Mouse (Mus musculus): ENCODE results near the gene Vps13c.

The Vps13c gene

DNA sequence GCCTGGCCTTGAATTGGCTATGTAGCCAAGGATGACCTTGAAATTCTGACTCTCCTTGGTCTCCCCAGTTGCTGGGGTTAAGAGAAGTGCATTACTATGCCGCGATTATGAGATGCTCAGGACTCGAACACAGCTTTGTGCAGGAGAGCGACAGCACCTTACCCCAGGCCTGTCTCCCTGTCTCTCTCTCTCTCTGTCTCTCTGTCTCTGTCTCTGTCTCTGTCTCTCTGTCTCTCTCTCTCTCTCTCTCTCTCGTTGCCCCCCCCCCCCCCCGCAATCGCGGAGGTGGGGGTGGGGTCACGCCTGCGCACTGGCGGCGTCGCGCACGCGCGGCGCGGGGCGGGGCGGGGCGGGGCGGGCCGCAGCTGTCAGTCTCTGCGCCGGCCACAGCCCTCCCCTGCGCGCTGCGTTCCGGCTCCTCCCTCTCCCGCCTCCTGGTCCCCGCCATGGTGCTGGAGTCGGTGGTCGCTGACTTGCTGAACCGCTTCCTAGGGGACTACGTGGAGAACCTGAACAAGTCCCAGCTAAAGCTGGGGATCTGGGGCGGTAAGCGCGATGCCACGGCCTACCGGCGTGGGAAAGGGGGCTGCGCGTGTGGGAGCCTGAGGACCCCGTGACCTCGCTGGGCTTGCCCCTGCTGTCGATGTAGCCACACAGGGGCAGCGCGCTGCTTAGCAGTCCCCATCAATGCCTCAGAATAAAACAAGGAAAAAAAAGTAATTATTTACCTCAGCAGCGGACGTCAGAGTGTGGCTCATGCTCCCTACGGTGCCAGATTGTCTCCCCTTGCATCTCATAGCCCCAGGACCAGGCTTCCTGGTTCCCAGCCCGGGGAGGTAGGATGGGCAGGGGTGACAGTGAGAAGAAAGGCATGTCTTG, at the start of gene Vps13c:
TSS of gene Vps13c (plus strand) at position 416 of the 879 bp plus-strand sequence.
- peak; percentile 61 for DNase-seq (ENCODE audit: low read depth, low spot score)

DNA sequence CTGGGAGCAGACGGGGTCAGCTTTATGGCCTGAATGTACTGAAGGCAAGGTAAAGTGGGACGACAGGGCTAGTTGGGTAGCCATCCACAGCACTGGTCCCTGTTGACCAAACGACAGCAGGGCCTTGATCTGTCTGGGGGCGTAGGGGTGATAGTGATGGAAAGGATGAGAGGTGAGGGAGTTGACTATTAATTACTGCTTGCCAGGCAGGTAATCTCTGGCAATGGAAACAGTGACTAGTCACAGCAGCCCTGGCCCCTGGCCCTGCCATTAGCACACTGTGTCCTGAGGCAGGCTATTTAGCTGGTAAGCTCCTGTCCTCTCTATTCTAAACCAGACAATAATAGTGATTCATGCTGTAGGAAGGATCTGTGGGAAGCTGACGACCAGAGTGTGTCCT, 47.8 kb upstream of the Vps13c start:
- no peak for DNase-seq (ENCODE audit: low read depth, low spot score)

DNA sequence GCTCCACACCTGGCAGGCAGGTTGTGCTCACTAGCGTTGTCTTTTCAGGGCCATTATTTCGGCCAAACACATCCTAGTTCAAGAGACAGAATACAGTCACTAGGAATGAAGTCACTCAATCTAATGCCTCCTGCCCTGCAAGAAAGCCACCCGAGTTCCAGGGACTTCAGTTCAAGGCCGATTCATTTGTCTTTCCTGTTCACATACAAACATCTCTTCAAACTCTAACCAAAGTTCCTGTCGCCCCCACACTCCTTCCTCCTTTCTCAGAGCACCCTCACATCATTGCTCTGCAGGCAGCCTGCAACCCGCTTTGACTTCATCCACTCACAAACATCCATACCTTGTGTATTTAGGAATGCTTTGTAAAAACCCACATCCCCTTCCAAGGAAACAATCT, 46.7 kb upstream of the Vps13c start:
- DNase-seq (ENCODE audit: low read depth, low spot score) = no peak

DNA sequence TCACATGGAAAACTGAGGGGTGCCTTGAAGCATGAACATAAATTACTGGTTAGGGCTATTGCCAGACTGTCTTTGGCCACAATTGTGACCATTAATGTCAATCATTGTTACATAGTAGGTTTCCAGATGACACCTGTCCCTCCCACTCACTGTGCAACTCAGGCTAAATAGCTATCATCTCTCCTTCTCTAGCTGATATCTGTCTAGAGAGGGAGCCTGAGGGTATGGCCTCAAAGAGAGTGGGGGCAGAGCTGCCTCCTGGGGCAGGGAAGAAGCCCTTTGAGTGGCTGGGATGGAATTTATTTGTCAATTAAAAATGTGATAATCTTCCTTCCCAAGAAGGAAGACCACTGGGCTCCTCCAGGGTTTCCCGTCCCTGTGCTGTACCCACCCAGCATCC, 46.0 kb upstream of the Vps13c start:
- no peak for DNase-seq (ENCODE audit: low read depth, low spot score)

DNA sequence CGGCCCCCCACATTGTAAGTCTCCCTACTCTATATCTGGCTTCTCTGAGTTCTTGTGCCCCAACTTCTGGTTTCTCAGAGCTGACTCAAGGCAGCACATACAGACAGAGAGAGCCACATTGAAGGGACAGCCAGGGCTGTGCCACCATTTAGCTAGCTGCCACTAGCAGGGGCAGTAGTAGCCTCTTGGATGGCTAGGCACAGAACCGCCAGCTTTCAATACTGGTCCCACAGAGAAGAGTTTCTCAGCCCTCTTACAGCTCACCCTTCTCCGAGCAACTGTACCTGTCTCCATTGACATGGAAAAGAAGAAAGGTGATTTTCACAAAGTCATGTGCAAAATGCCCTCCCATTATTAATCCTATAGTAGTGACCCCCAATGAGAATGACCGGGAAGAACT, 45.5 kb upstream of the Vps13c start:
- DNase-seq (ENCODE audit: low read depth, low spot score) = no peak

GRCm38 (mm10) chr9:67795205-67795675, 45.0 kb upstream of the Vps13c start:
- peak; percentile 35 for DNase-seq (ENCODE audit: low read depth, low spot score)

- no peak for DNase-seq (ENCODE audit: low read depth, low spot score)
Measured at GRCm38 (mm10) chr9:67799078-67799819, 40.9 kb upstream of the Vps13c start.

DNA sequence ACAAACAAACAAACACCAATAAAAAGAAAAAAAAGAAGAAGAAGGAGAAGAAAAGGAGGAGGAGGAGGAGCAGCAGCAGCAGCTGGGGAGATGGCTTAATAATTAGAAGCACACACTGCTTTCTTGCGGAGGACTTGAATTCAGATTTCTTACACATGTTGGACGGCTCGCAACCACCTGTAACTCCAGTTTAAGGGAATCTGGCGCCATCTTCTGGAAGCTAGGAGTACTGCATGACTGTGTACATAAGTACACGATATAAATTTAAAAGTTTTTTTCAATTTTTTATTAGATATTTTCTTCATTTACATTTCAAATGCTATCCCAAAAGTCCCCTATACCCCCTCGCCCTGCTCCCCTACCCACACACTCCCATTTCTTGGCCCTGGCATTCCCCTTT, 38.0 kb upstream of the Vps13c start:
- peak; percentile 46 for DNase-seq (ENCODE audit: low read depth, low spot score)

GRCm38 (mm10) chr9:67807000-67807399, 33.2 kb upstream of the Vps13c start:
- no peak for DNase-seq (ENCODE audit: low read depth, low spot score)

GRCm38 (mm10) chr9:67810527-67810926, 29.7 kb upstream of the Vps13c start:
- DNase-seq (ENCODE audit: low read depth, low spot score) = no peak

DNA sequence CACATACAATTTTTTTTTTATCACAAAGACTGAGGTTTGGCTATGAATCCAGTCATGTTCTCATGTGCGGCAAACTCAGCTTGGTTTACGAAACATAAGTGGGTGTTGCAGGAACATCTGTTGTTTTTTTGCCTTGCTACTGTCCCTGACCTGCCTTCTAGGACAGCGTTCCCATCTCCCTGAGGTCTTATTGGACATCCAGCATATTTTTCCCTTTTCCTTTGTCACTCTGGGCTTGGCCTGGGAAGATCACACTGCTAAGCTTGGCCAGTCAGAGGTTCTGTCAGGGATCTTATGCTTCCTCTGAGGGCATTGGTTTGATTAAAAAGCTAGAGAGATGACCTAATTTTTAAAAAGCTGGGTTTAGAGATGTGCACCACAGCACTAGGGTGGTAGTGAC, 29.1 kb upstream of the Vps13c start:
- DNase-seq (ENCODE audit: low read depth, low spot score) = no peak

DNA sequence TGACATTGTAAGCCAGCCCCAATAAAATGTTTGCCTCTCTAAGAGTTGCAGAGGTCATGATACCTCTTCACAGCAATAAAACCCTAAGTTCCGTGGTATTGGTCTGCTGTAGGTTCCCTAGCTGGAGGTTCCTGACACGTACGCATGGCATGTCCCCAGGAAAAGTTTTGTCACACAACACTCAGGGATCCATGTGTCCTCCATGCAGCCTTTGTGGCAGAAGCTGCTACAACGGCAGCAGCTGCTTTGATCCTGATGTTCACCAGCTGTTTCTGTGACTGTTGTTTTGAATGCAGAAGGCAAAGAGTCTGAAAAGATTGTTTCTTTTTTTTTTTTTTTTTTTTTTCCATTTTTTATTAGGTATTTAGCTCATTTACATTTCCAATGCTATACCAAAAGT, 27.0 kb upstream of the Vps13c start:
- no peak for DNase-seq (ENCODE audit: low read depth, low spot score)

- no peak for DNase-seq (ENCODE audit: low read depth, low spot score)
Measured at GRCm38 (mm10) chr9:67813665-67814337, 26.4 kb upstream of the Vps13c start.

GRCm38 (mm10) chr9:67816172-67816928, 23.8 kb upstream of the Vps13c start:
- DNase-seq (ENCODE audit: low read depth, low spot score) = no peak

- DNase-seq (ENCODE audit: low read depth, low spot score) = no peak
Measured at GRCm38 (mm10) chr9:67817898-67818667, 22.1 kb upstream of the Vps13c start.

- DNase-seq (ENCODE audit: low read depth, low spot score) = no peak
Measured at GRCm38 (mm10) chr9:67818668-67818950, 21.6 kb upstream of the Vps13c start.

GRCm38 (mm10) chr9:67823131-67823530, 17.1 kb upstream of the Vps13c start:
- DNase-seq (ENCODE audit: low read depth, low spot score) = no peak

- DNase-seq (ENCODE audit: low read depth, low spot score) = no peak
Measured at GRCm38 (mm10) chr9:67825527-67825926, 14.7 kb upstream of the Vps13c start.

GRCm38 (mm10) chr9:67828182-67828581, 12.0 kb upstream of the Vps13c start:
- no peak for DNase-seq (ENCODE audit: low read depth, low spot score)

- DNase-seq (ENCODE audit: low read depth, low spot score) = no peak
Measured at GRCm38 (mm10) chr9:67830411-67831358, 9.5 kb upstream of the Vps13c start.
